Mouse (Mus musculus): ENCODE results near the gene Grk6. TPM values are rescaled to one million over a fixed set of nuclear protein-coding genes. Genes with fewer than 3 reads are reported as not detected.

Grk6 gene
- polyA plus RNA-seq, 1 experiment from 2014 or later = 71.1 TPM

GRCm38 (mm10) chr13:55462965-55463364 is 18.1 kb downstream of the Grk6 start:
- H3K27ac ChIP-seq = no peak overlapping the region
- 0 out of 2 replicates have a peak, but pooled peaks cover 3% of the 10 kb centered on the region for H3K27me3 ChIP-seq (ENCODE audit: low read depth, poor library complexity, severe bottlenecking)
- DNase-seq (ENCODE audit: low spot score) = no peak
- 0 out of 2 replicates have a peak overlapping the region, but pooled peaks have one; percentile 71 for H3K4me3 ChIP-seq
- H3K36me3 ChIP-seq = peaks cover 49% of the 10 kb centered on the region
- no peaks in the 10 kb centered on the region for H3K9me3 ChIP-seq (replicated peaks)
- H3K4me1 ChIP-seq = peaks cover 42% of the 10 kb centered on the region
- 45% methylated on average over 2 of the region's 2 CpGs for WGBS

- Histone ChIP-seq H3K4me1 (peaks cover 44% of the 10 kb centered on the region), H3K27ac (peak overlapping the region; percentile 91), H3K4me3 (peak overlapping the region; percentile 71), H3K36me3 (peaks cover 43% of the 10 kb centered on the region), H3K9me3 (replicated peaks) (no peaks in the 10 kb centered on the region), H3K27me3 (ENCODE audit: low read depth, poor library complexity, severe bottlenecking) (0 out of 2 replicates have a peak, but pooled peaks cover 3% of the 10 kb centered on the region)
- WGBS = 12% methylated on average over 14 of the region's 14 CpGs
- no peak for DNase-seq (ENCODE audit: low spot score)
These were observed 18.6 kb downstream of the Grk6 start for GRCm38 (mm10) chr13:55463399-55464026.

GRCm38 (mm10) chr13:55464027-55464884 is 19.4 kb downstream of the Grk6 start, which contains the start of gene Prr7:
Gene Prr7, plus strand, starts transcription at chr13:55464267.
- Histone ChIP-seq H3K27me3 (ENCODE audit: low read depth, poor library complexity, severe bottlenecking) (0 out of 2 replicates have a peak, but pooled peaks cover 3% of the 10 kb centered on the region), H3K36me3 (peaks cover 36% of the 10 kb centered on the region), H3K27ac (peak within 1 kb of the TSS; percentile 91), H3K4me1 (peaks cover 51% of the 10 kb centered on the region), H3K4me3 (peak within 1 kb of the TSS; percentile 71), H3K9me3 (replicated peaks) (no peaks in the 10 kb centered on the region)
- peak; percentile 80 for DNase-seq (ENCODE audit: low spot score)
- under 1% methylated on average over 81 of the region's 84 CpGs for WGBS

- H3K4me1 ChIP-seq = peaks cover 56% of the 10 kb centered on the region
- H3K27ac ChIP-seq = peak overlapping the region; percentile 91
- no peaks in the 10 kb centered on the region for H3K9me3 ChIP-seq (replicated peaks)
- DNase-seq (ENCODE audit: low spot score) = no peak
- whole genome bisulfite sequencing = 20% methylated on average over 3 of the region's 3 CpGs
- H3K4me3 ChIP-seq = peak overlapping the region; percentile 71
- peaks cover 27% of the 10 kb centered on the region for H3K36me3 ChIP-seq
- H3K27me3 ChIP-seq (ENCODE audit: low read depth, poor library complexity, severe bottlenecking) = 0 out of 2 replicates have a peak, but pooled peaks cover 3% of the 10 kb centered on the region
These were observed 20.3 kb downstream of the Grk6 start for GRCm38 (mm10) chr13:55465184-55465583.

- DNase-seq (ENCODE audit: low spot score) = no peak
- H3K27ac ChIP-seq = peak overlapping the region; percentile 91; the same call in 1 of the 2 replicates
- H3K4me3 ChIP-seq = peak overlapping the region; percentile 24; the same call in 1 of the 2 replicates
- WGBS = 84% methylated on average over 5 of the region's 5 CpGs
- no peaks in the 10 kb centered on the region for H3K9me3 ChIP-seq (replicated peaks)
- H3K36me3 ChIP-seq = peaks cover 20% of the 10 kb centered on the region
- H3K27me3 ChIP-seq (ENCODE audit: low read depth, poor library complexity, severe bottlenecking) = peaks cover 10% of the 10 kb centered on the region; the same call in 1 of the 2 replicates
- H3K4me1 ChIP-seq = peaks cover 62% of the 10 kb centered on the region
These were observed 21.1 kb downstream of the Grk6 start for GRCm38 (mm10) chr13:55465830-55466440.

- whole genome bisulfite sequencing = 58% methylated on average over 13 of the region's 13 CpGs
- peak; percentile 61 for DNase-seq (ENCODE audit: low spot score)
These were observed 24.1 kb downstream of the Grk6 start for GRCm38 (mm10) chr13:55468851-55469560.

GRCm38 (mm10) chr13:55470372-55470771 is 25.5 kb downstream of the Grk6 start:
- 77% methylated on average over 9 of the region's 9 CpGs for WGBS
- peaks cover 78% of the 10 kb centered on the region for H3K4me1 ChIP-seq

More at GRCm38 (mm10) chr13:55468851-55469560, 24.1 kb downstream of the Grk6 start:
- peaks cover 8% of the 10 kb centered on the region; the same call in 1 of the 2 replicates for H3K27me3 ChIP-seq (ENCODE audit: low read depth, poor library complexity, severe bottlenecking)
- no peak overlapping the region for H3K27ac ChIP-seq
- peaks cover 7% of the 10 kb centered on the region for H3K36me3 ChIP-seq
- H3K9me3 ChIP-seq (replicated peaks) = no peaks in the 10 kb centered on the region
- no peak overlapping the region for H3K4me3 ChIP-seq
- peaks cover 79% of the 10 kb centered on the region for H3K4me1 ChIP-seq

GRCm38 (mm10) chr13:55471156-55471818 is 26.4 kb downstream of the Grk6 start:
- 3% methylated on average over 54 of the region's 54 CpGs for WGBS
- Histone ChIP-seq H3K4me1 (peaks cover 70% of the 10 kb centered on the region), H3K27me3 (ENCODE audit: low read depth, poor library complexity, severe bottlenecking) (peaks cover 8% of the 10 kb centered on the region; the same call in 1 of the 2 replicates), H3K9me3 (replicated peaks) (no peaks in the 10 kb centered on the region), H3K27ac (peak overlapping the region; percentile 81), H3K36me3 (peaks cover 30% of the 10 kb centered on the region), H3K4me3 (peak overlapping the region; percentile 66)
- DNase-seq (ENCODE audit: low spot score) = peak; percentile 98

More at GRCm38 (mm10) chr13:55470372-55470771, 25.5 kb downstream of the Grk6 start:
- Histone ChIP-seq H3K4me3 (no peak overlapping the region), H3K27me3 (ENCODE audit: low read depth, poor library complexity, severe bottlenecking) (peaks cover 8% of the 10 kb centered on the region; the same call in 1 of the 2 replicates), H3K36me3 (peaks cover 21% of the 10 kb centered on the region), H3K27ac (peak overlapping the region; percentile 81; the same call in 1 of the 2 replicates), H3K9me3 (replicated peaks) (no peaks in the 10 kb centered on the region)
- no peak for DNase-seq (ENCODE audit: low spot score)

GRCm38 (mm10) chr13:55471819-55472131 is 26.9 kb downstream of the Grk6 start:
- Histone ChIP-seq H3K9me3 (replicated peaks) (no peaks in the 10 kb centered on the region), H3K4me3 (peak overlapping the region; percentile 66), H3K27me3 (ENCODE audit: low read depth, poor library complexity, severe bottlenecking) (peaks cover 8% of the 10 kb centered on the region; the same call in 1 of the 2 replicates), H3K4me1 (peaks cover 67% of the 10 kb centered on the region), H3K27ac (peak overlapping the region; percentile 81), H3K36me3 (peaks cover 35% of the 10 kb centered on the region)
- under 1% methylated on average over 31 of the region's 31 CpGs for WGBS
- DNase-seq (ENCODE audit: low spot score) = no peak

- DNase-seq (ENCODE audit: low spot score) = peak; percentile 77
- peak overlapping the region; percentile 81 for H3K27ac ChIP-seq
- peaks cover 65% of the 10 kb centered on the region for H3K4me1 ChIP-seq
- H3K4me3 ChIP-seq = peak overlapping the region; percentile 66
- H3K36me3 ChIP-seq = peaks cover 41% of the 10 kb centered on the region
- under 1% methylated on average over 102 of the region's 103 CpGs for WGBS
- H3K27me3 ChIP-seq (ENCODE audit: low read depth, poor library complexity, severe bottlenecking) = peaks cover 8% of the 10 kb centered on the region; the same call in 1 of the 2 replicates
- no peaks in the 10 kb centered on the region for H3K9me3 ChIP-seq (replicated peaks)
These were observed 27.5 kb downstream of the Grk6 start for GRCm38 (mm10) chr13:55472132-55473022.

All from limb, embryonic 10.5 days (tissue).